Mouse (Mus musculus) gastrocnemius, postnatal 10 days (tissue): ENCODE data around the gene Gm10142. TPM values are rescaled to one million over a fixed set of nuclear protein-coding genes. Genes with fewer than 3 reads are reported as not detected.
"Not testable (repeated sequence)": the region's sequence is repeated elsewhere in the genome, so short reads cannot be mapped to it uniquely, and the experiment has no call there.

Experiments used
- DNase-seq: peaks from one replicate; pipeline ENCODE4 v3.0.0; 2021; ENCODE audit warnings: mixed read lengths
- long read RNA-seq, 2 experiments: library from polyadenylated mRNA; stranded (forward); transcript quantifications; one replicate each; pipeline ENCODE4 v2.0.0; 2021
- total RNA-seq, 2 experiments: library from RNA; stranded (reverse); gene quantifications; 2 replicates each; pipeline ENCODE4 v1.2.3; 2021

Gm10142 gene
- not detected for total RNA-seq
- long read RNA-seq, experiment 1, result 0 reads
- long read RNA-seq, experiment 2, result 0 reads

DNA sequence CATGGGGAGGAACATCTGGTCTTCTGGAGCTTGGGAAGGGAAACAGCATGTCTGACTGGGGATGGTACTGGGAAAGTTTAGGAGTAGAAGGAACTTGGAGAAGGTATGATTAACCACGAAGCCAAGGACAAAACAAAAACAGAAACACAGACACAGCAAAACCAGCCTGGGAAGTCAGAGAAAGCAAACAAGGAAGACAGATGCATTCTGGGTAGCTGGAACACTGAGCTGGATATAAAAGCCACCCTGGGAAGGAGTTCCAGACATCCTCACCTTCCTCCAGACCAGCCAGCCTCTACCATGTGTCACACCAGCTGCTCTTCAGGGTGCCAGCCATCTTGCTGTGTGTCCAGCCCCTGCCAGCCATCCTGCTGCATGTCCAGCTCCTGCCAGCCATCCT lies at the start of gene Gm10142:
Gene Gm10142 (plus strand): TSS at position 301 of the 400 bp plus-strand sequence.
- DNase-seq, result no peak

DNA sequence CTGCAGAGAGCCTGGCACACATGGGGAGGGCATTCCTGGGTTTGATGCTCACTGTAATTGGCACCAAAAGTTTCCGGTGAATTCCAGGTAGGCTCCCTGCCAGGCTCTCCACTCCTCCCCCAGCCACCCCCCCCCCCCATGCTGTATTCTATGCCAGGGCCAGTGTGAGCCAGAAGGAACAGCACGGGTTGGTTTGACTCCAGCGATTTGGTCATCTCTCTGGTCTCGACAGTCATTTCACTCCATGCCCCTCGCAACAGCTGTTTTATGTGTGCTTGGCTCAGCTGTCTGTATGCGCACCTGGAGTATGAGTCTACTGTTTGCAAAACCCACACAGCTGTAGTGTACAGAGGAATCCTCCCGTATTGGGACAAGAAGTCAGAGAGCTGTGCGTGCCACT lies 49.3 kb upstream of the Gm10142 start:
- no peak for DNase-seq

DNA sequence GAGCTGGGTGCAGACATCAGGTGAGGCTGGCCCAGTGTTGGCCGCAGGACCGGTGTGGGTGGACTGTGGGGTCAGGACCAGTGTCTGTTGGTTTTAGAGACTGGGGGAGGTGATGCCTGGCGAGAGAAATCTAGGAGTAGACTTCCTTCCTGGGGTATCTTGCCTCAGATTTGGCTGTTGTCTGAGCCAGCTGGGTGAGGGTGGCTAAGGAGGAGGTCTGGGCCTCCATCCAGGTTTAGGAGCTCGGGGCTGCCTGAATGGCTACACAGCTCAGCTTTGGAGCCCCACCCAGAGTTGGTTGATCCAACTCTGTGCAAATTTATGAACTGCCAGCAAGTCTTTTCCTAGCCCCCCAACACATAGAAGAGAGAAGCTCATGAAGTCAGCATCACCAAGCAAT lies 48.2 kb upstream of the Gm10142 start:
- DNase-seq, result no peak

DNA sequence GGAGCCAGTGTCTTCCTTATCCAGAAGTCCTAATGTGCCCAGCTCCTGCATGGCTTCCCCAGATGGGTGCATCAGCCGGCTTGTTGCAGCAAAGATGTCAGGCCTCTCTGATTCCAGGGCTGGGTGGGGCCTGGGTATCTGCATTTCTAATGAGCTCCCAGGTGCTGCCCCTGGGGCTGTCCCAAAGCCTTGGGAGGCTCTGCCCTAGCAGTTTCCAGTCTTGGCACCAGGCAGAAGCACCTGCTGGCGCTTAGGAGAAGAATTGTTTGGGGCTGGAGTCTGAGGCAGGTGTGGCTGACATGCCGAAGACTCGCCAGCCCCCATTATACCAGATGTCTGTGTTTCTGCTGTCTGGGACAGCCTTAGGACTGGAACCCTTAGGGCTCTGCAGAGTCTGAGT lies 44.9 kb upstream of the Gm10142 start:
- no peak for DNase-seq

DNA sequence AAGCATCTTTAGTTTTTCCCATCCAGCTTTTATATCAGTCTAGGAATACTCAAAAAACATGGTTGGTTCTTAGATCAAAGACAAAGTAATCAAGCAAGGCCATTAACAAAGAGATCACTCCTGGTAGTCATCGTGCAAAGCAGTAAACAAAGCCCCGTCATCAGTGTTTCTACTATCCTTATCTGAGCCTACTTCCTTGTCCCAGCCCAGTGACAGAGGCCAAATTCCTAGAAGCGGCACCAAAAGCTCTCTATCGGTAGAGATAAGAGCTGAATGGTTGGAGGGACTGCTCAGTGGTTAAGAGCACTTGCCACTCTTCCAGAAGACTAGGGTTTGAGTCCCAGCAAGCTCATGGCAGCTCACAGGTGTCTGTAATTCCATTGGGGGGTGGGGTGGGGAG lies 44.1 kb upstream of the Gm10142 start:
- no peak for DNase-seq

DNA sequence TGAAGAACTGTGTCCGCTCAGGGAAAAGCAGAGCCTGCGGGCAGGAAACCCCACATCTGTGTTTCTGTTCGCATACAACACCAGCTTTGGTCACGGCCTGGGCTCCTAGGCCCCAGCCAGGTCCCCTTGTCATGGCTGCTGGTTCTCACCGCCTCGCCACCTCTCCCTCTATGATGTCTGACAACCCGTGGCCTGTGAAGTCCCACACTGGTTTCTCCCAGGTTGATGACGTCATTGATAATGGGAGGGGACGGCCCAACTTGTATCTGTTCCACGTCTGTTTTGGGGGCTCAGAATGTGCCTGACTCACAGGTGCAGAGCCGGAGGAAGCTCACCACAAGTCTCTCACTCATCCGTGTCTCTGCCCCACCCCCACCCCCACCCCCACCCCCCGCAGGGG lies 41.8 kb upstream of the Gm10142 start:
- DNase-seq, result no peak

DNA sequence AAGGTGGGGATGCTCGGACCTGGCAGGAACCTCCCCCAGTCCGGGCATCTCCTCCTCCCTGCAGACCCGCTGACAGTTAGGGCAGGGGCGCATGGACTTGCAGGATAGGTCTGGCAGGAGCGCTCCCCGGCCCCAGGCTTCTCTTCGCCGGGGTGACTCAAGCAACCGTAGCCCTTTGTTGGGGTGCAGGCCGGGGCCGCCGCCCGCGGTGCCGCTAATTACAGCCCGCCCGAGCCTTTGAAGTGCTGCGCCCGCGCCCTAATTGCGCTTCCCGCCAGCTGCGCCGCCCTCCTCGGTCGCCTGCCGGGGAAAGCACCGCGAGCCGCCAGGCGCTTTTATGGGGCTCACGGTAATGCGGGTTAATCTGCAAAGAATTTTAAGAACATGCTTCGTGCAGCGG lies 38.0 kb upstream of the Gm10142 start:
- DNase-seq, result no peak

DNA sequence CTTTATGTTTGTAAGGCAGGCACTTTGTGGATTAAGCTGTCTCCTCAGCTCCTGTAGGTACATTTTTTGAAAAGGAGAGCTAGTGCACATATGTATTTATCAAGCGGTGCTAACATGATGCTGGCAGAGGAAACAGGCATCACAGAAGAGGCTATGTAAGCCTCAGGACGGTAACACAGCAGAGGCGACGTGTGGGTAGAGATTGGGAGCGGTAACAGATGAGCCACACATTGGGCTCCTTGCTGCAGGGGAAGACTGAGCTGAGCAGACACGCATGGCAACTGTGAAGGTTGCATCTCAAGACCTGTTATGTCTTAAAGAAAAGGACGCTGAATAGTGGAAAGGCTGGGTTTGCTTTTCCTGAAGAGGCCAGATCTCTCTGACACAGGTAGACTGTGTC lies 32.6 kb upstream of the Gm10142 start:
- no peak for DNase-seq

DNA sequence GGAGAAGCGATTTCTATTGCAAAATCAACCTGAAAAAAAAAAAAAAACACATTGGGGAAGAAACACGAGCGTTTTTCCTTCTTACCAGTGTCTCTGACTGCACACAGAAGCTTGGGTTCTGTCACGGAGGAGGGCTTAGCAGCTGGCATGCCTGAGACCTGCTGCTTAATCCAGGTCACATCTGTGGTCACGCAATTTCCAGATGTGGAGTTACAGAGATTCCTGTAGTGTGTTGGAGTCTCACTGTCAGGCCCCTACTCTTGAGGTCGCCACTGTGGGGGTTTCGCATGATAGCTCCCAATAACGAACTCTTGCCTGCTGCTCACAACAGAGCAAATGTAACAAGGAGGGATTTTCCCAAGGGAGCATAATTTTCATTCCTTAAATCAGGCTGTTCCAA lies 31.4 kb upstream of the Gm10142 start:
- no peak for DNase-seq

DNA sequence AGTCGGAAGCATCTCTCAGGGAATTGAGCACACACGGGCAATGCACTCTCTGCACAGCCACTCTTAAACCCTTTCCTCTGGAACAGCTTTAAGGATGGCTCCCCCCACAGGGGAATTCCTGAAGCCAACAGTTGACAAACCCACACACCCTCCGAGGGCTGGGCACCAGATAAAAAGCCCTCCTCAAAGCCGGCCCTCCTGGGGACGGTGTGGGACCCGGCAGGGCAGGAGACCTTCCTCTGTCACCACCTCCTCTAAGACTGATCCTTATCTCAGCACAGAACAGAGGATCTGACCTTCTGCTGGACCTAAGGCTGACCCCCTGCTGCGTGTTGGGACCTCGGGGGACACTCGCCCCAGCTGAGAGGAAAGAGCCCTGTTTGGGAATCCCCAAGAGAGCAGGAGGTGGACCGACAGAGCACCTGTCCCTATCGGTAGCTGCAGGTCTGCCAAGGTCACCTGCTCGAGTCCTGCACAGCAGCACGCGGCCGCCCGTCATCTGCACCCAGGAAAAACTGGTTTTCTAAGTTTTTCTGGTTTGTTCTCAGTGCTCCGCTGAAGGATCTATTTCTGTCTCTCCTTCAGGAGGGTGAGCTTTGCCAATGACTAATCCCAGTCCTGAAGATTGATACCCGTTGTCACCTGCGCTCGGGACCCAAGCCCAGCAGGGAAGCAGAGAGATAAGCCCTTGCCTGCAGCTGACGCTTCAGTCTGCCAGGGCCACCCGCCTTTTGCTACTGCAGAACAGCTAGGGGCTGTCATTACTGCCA lies 29.5 kb upstream of the Gm10142 start, which contains the start of gene Tspear:
Gene Tspear (plus strand): TSS at position 675 of the 770 bp plus-strand sequence.
- no peak for DNase-seq

DNA sequence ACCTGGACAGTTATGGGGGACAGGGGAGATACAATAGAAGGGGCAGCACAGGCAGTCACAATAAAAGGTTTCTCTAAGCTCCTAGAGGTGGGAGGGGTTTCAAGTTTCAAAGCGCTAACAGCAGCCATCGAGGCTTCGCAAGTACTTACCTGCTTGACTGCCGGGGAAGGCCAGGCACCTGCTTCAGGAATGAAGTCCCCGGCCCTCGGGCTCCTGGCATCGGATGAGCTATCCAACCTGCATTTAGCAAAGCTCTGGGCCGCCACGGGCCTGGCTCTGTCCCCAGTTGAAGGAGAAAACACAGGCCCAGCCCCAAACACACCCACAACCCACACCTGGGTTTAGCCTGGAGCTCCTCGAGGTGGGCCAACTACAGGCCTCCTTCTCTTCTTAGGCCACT lies 28.6 kb upstream of the Gm10142 start:
- no peak for DNase-seq

DNA sequence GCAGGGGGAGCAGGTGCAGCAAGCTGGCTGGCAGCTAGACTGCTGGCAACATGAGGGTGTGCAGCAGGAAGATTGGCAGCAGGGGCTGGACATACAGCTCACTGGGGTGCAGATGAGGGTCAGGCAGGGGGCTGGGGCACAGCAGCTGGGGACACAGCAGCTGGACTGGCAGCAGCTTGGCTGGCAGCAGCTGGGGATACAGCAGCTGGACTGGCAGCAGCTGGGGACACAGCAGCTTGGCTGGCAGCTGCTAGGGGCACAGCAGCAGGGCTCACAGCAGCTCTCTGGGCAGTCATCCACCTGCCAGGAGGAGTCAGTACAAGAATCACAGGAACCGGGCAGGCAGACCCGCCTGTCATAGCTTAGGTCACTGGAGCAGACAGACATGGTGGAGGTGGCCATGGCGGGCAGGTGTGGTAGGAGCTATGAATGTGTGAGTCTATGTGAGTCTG lies 25.2 kb upstream of the Gm10142 start, which contains the start of gene Gm19402:
Gene Gm19402 (minus strand): TSS at position 402 of the 452 bp plus-strand sequence.
- DNase-seq, result not testable (repeated sequence)

DNA sequence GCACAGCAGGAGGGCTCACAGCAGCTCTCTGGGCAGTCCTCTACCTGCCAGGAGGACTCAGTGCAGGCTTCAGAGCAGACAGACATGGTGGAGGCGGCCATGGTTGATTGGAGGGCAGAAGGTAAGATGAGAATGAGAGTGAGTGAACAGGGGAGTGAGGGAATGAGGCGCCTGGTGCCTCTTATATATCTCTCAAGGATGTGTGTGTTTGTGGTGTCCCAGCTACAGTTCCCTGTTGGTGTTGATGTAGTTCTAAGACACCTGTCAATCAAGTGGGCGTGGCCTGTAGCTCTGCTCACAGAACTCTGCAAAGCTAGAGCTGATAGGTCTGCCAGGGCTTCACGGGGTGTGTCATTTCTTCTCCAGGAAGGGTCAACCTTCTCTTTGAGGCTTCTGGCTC lies 18.5 kb upstream of the Gm10142 start, which contains the start of gene Gm9508:
Gene Gm9508 (minus strand): TSS at position 101 of the 400 bp plus-strand sequence.
- DNase-seq, result no peak

DNA sequence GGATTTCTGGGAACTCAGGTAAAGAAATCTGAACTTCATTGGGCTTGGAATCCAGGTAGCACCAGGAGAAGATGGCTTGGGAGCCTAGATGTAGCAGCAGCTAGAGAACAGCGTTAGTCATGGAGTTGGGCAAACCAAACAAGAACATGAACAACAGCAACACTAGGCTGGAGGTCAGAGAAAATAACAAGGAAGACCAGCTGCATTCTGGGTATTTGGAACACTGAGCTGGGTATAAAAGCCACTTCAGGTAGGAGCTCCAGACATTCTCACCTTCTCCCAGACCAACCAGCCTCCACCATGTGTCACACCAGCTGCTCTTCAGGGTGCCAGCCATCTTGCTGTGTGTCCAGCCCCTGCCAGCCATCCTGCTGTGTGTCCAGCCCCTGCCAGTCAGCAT lies 9.3 kb upstream of the Gm10142 start, which contains the start of gene Gm10272:
Gene Gm10272 (plus strand): TSS at position 301 of the 400 bp plus-strand sequence.
- no peak for DNase-seq

DNA sequence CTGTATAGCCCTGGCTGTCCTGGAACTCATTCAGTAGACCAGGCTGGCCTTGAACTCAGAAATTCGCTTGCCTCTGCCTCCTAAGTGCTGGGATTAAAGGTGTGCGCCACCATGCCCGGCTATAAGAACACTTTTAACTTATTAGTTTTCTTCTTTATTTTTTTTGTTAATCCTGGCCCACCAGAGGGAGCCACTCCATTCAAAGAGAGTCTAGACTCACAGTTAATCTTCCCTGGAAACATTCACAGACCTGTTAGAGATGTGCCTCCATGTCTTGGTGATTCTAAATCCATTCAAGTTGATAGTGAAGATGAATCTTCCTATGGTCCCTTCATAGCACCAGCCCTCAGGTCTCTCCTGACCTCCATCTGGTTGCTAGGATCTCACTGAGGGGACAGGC lies 5.8 kb upstream of the Gm10142 start:
- no peak for DNase-seq

DNA sequence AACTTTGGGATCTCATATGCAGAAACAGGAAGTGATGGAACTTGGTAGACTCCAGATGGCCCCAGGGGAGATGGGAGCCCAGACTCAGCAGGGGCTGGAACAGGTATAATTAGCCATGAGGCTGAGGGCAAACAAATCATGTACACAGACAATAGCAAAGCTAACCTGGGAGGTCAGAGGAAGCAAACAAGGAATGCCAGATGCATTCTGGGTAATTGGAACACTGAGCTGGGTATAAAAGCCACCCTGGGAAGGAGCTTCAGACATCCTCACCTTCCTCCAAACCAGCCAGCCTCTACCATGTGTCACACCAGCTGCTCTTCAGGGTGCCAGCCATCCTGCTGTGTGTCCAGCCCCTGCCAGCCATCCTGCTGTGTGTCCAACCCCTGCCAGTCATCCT lies 4.5 kb upstream of the Gm10142 start, which contains the start of gene Gm10024:
Gene Gm10024 (plus strand): TSS at position 301 of the 400 bp plus-strand sequence.
- DNase-seq, result not testable (repeated sequence)

DNA sequence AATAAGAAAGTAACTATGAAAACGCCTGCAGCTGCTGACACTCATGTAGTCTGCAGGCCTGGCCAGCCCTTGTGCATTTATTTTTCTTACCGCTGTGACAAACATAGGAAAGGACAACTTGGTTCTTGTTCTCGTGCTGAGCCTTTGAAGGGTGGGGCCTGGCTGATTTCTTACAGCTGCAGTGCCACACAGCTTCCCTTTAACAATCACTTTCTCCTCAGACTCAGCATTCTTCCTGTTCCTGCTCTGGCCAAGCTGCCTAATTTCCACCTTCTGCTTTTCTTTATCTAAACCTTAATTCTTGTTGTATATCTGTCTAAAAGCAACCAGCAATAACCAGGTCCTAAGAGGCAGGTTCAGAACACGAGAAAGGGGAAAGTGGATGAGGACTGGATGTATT lies 1.9 kb upstream of the Gm10142 start:
- no peak for DNase-seq

DNA sequence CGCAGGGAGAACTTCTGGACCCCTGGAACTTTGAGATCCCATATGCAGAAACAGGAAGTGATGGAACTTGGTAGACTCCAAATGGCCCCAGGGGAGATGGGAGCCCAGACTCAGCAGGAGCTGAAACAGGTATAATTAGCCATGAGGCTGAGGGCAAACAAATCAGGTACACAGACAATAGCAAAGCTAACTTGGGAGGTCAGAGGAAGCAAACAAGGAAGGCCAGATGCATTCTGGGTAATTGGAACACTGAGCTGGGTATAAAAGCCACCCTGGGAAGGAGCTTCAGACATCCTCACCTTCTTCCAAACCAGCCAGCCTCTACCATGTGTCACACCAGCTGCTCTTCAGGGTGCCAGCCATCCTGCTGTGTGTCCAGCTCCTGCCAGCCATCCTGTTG lies 4.7 kb downstream of the Gm10142 start, which contains the start of gene Krtap12-1:
Gene Krtap12-1 (plus strand): TSS at position 301 of the 400 bp plus-strand sequence.
- not testable (repeated sequence) for DNase-seq

DNA sequence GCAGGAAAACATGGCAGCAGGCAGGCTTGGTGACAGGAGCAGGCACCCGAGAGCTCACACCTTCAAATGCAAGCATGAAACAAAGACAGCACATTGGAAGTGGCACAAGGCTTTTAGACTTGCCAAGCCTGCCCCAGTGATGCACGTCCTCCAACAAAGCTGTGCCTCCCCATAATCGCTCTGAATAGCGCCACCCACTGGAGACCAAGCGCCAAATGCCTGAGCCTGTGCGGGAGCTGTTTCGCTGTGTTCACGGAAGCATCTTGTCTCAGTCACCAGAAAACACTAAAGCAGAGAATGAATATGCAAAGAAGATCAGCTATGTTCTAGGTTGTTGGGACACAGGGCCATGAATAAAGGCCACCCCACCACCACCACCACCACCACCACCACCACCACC lies 9.2 kb downstream of the Gm10142 start:
- no peak for DNase-seq

DNA sequence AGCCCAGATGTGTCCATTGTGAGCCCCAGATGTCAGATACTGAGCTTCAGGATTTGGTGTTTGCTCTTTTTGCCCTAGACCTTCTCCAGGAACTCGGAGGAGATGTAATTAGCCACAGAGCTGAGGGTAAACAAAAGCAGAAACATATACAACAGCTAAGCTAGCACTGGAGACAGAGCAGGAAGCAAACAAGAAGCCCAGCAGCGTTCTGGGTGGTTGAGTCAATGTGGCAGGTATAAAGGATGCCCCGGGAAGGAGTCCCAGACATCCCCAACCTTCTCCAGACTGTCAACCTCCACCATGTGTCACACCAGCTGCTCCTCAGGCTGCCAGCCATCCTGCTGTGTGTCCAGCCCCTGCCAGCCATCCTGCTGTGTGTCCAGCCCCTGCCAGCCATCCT lies 10.6 kb downstream of the Gm10142 start, which contains the start of gene Gm10100:
Gene Gm10100 (plus strand): TSS at position 301 of the 400 bp plus-strand sequence.
- DNase-seq, result no peak

DNA sequence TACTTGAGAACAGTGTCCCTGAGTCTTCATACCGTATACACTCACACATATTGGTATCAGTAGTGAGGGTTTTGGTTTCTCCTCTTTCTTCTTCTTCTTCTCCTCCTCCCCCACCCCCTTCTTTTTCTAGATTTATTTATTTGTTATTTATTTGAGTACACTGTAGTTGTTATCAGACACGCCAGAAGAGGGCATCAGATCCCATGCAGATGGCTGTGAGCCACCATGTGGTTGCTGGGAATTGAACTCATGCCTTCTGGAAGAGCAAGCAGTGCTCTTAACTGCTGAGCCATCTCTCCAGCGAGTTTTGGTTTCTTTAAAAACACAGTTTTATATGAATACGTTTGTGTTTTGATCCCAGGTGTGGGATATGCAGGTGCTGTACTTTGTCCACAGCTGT lies 12.7 kb downstream of the Gm10142 start:
- no peak for DNase-seq

DNA sequence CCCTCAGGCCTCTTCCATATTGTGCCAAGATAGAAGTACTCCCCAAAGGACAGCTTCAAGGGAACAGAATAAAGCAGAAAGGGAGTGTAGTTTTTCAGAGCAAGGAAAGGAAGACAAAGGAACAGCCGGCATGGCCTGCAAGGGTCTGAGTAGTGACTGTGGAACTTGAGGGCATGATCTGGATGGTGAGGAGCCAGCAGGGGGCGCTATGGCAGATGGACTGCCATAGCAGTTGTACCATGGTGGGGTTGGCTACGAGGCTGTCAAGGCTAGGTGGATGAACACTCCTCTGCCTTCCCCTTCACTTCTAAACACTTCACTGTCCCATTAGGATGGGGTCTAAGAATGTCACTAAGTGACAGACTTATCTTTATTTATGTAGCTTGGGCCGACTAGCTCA lies 13.6 kb downstream of the Gm10142 start:
- no peak for DNase-seq

DNA sequence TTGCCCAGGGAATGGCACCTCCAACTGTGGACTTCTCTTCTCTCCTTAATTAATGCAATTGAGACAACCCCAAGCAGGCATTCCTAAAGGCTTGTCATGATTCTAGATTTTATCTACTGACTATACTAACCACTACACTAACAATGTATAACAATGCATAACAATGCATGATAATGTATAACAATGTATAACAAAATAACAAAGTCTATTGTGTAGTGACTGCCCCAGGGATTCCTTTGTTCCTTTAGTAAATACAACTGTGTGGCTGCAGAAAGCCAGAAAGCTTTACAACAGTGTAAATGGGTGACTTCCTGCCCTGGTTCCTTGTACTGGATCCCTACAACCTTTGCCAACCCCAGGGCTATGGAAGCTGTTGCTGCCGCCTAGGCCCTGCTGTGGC lies 20.3 kb downstream of the Gm10142 start:
- DNase-seq, result no peak

DNA sequence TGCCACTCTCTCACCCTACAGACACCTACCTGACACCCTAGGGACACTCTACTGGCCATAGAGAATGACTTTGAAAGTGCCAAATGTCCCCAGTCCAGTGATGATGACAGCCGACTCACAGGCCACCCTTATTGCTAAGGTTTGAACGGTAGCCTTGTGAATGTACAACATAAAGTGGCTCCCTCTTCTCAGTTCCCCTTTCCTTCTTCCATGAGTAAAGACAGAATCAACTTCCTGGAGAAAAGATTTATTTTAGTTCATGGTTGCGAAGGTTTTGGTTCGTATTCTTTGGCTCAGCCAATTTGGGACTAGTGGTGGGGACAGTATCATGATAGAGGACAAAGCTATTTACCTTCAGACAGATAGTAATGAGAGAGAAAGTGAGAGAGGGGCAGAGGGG lies 23.3 kb downstream of the Gm10142 start:
- DNase-seq, result no peak
